Mouse (Mus musculus): ENCODE results near the gene Zcchc7.

DNA sequence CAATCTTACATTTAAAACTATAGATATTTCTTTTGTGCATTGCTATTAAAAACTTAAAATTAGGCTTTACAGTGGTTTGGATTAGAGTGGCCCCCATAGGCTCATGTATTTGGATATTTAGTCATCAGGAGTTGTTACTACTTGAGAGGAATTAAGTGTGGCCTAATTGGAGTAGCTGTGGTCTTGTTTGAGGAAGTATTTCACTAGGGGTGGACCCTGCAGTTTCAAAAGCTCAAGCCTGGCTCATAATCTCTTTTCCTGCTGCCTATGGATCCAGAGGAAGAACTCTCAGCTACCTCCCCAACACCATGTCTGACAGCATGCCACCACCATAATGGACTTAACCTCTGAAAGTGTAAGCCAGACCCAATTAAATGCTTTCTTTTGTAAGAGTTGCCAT, 115.9 kb downstream of the Zcchc7 start:
- TF ChIP-seq CTCF (IDR thresholded peaks at IDR 0.05; ENCODE audit: low read depth, low read length) (no peak), POLR2A (IDR thresholded peaks at IDR 0.05; ENCODE audit: insufficient read depth, low read length) (no peak), EP300 (IDR thresholded peaks at IDR 0.05; ENCODE audit: insufficient read depth, low read depth, low read length) (no peak)

All from ES-Bruce4 (cell line).